Mouse (Mus musculus): ENCODE measurements at regions not wholly inside any gene's neighbourhood (a gene's known extent, or its start where the extent isn't known, plus 50 kb on each side); places are given as distances from the start of the nearest gene placed in this dataset.

DNA sequence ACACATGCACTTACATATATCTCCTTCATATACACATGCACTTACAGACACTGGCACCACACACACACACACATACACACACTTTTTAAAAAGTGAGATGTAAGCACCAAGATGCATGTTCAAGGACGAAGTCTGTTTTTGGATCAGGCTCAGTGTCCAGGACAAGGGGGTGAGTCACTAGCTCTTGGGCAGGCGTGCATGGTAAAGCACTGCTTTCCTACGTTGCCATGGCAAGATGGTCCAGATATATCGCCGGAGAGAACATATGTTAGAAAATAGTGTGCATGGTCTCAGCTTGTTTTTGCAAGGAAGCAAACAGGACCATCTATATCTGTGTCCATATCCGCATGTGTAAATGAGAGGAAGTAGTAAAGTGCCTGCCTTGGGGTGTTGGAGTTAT, 77.0 kb upstream of the Kcng1 start:
- Histone ChIP-seq H3K36me3 (ENCODE audit: control insufficient read depth, insufficient read depth, low read length) (no peaks in the 10 kb centered on the region), H3K27ac (ENCODE audit: insufficient read depth, low read depth, low read length) (no peak overlapping the region), H3K4me3 (ENCODE audit: low read depth, low read length) (no peak overlapping the region), H3K27me3 (ENCODE audit: control insufficient read depth, insufficient read depth, low read length) (no peaks in the 10 kb centered on the region), H3K4me1 (ENCODE audit: control insufficient read depth, insufficient read depth, insufficient read length, low read length) (no peaks in the 10 kb centered on the region)
- 72% methylated on average over 6 of the region's 6 CpGs for WGBS
- TF ChIP-seq CTCF (IDR thresholded peaks at IDR 0.05; ENCODE audit: extremely low read depth, insufficient read length, insufficient replicate concordance, low read depth, low read length), result no peak
- no peak for TF ChIP-seq POLR2A (IDR thresholded peaks at IDR 0.05; ENCODE audit: low read depth, low read length)

DNA sequence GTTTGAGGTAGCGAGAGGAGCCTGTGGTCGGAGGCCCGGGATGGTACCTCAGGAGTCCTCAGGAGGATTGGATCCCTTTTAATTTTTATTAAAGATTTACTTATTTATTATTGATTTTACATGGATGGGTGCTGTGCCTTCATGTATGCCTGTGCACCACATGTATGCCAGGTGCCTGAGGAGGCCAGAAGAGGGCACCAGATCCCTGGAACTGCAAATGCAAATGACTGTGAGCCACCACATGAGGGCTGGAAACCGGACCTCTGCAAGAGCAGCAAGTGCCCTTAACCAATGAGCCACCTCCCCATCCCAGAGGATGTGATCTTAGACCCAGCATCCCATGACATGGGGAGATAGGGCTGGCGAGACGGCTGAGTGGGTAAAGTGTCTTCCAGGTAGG, 76.3 kb upstream of the Kcng1 start:
- Histone ChIP-seq H3K36me3 (ENCODE audit: control insufficient read depth, insufficient read depth, low read length) (no peaks in the 10 kb centered on the region), H3K27me3 (ENCODE audit: control insufficient read depth, insufficient read depth, low read length) (no peaks in the 10 kb centered on the region), H3K4me3 (ENCODE audit: low read depth, low read length) (no peak overlapping the region), H3K27ac (ENCODE audit: insufficient read depth, low read depth, low read length) (no peak overlapping the region), H3K4me1 (ENCODE audit: control insufficient read depth, insufficient read depth, insufficient read length, low read length) (no peaks in the 10 kb centered on the region)
- TF ChIP-seq POLR2A (IDR thresholded peaks at IDR 0.05; ENCODE audit: low read depth, low read length) (no peak), CTCF (IDR thresholded peaks at IDR 0.05; ENCODE audit: extremely low read depth, insufficient read length, insufficient replicate concordance, low read depth, low read length) (no peak)
- WGBS, result 80% methylated on average over 6 of the region's 6 CpGs

DNA sequence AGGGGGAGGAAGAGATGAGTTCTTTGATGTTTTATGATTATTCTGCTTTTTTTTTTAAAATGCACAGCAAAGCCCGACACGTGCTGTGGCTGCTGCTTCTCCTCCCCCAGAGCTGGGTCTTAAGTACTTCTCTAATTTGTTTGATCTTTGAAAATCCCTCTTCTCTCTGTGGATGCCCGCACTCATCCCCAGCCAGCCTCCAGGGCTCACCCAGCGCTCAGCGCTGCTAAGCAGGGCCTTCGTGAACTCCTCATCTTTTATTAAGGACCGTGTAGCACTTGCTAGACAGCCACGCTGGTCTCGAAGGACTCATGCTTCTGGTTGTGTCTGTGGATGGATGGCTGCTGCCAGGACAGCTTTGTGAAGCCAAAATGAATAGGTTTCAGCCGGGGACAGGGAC, 72.9 kb upstream of the Kcng1 start:
- Histone ChIP-seq H3K4me1 (ENCODE audit: control insufficient read depth, insufficient read depth, insufficient read length, low read length) (no peaks in the 10 kb centered on the region), H3K36me3 (ENCODE audit: control insufficient read depth, insufficient read depth, low read length) (no peaks in the 10 kb centered on the region), H3K4me3 (ENCODE audit: low read depth, low read length) (no peak overlapping the region), H3K27ac (ENCODE audit: insufficient read depth, low read depth, low read length) (no peak overlapping the region), H3K27me3 (ENCODE audit: control insufficient read depth, insufficient read depth, low read length) (no peaks in the 10 kb centered on the region)
- TF ChIP-seq POLR2A (IDR thresholded peaks at IDR 0.05; ENCODE audit: low read depth, low read length), result no peak
- TF ChIP-seq CTCF (IDR thresholded peaks at IDR 0.05; ENCODE audit: extremely low read depth, insufficient read length, insufficient replicate concordance, low read depth, low read length), result no peak
- WGBS, result 61% methylated on average over 10 of the region's 10 CpGs

DNA sequence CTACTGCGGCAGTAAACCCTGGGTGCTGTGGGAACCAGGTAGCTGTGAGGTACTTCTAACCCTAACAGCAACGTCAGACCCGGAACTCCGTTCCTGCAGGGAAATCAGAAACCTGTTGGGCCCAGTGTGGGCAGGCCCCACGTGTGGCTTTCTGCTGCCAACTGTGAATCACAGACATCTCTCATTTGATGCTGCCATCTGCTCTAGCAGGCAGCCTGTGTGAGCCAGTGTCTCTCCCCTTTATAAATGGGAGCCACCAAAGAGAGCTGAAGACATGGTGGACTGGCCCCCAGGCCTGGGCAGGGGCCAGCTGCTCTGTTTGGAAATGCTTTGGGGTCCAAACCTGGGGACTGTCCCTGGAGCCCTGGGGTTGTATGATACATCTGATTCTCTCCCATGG, 71.1 kb upstream of the Kcng1 start:
- Histone ChIP-seq H3K27me3 (ENCODE audit: control insufficient read depth, insufficient read depth, low read length) (no peaks in the 10 kb centered on the region), H3K27ac (ENCODE audit: insufficient read depth, low read depth, low read length) (no peak overlapping the region), H3K4me1 (ENCODE audit: control insufficient read depth, insufficient read depth, insufficient read length, low read length) (no peaks in the 10 kb centered on the region), H3K4me3 (ENCODE audit: low read depth, low read length) (no peak overlapping the region), H3K36me3 (ENCODE audit: control insufficient read depth, insufficient read depth, low read length) (no peaks in the 10 kb centered on the region)
- 58% methylated on average over 5 of the region's 5 CpGs for WGBS
- no peak for TF ChIP-seq POLR2A (IDR thresholded peaks at IDR 0.05; ENCODE audit: low read depth, low read length)
- TF ChIP-seq CTCF (IDR thresholded peaks at IDR 0.05; ENCODE audit: extremely low read depth, insufficient read length, insufficient replicate concordance, low read depth, low read length), result no peak

DNA sequence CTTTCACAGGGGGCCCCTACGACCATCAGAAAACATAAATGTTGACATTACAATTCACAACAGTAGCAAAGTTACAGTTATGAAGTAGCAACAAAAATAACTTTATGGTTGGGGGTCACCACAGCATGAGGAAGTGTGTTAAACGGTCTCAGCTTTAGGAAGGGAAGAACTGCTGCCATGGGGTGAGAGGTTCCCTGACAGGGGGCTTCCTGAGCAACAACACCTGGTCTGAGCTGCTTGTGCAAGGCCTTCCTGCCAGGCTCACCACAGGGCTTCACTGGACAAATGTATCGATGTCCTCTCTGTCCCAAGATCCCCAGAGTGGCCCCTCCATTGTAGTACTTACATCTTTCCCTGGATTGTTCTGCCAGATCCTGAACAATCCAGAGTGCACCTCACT, 70.7 kb upstream of the Kcng1 start:
- Histone ChIP-seq H3K27ac (ENCODE audit: insufficient read depth, low read depth, low read length) (no peak overlapping the region), H3K4me1 (ENCODE audit: control insufficient read depth, insufficient read depth, insufficient read length, low read length) (no peaks in the 10 kb centered on the region), H3K27me3 (ENCODE audit: control insufficient read depth, insufficient read depth, low read length) (no peaks in the 10 kb centered on the region), H3K4me3 (ENCODE audit: low read depth, low read length) (no peak overlapping the region), H3K36me3 (ENCODE audit: control insufficient read depth, insufficient read depth, low read length) (no peaks in the 10 kb centered on the region)
- TF ChIP-seq POLR2A (IDR thresholded peaks at IDR 0.05; ENCODE audit: low read depth, low read length), result no peak
- no peak for TF ChIP-seq CTCF (IDR thresholded peaks at IDR 0.05; ENCODE audit: extremely low read depth, insufficient read length, insufficient replicate concordance, low read depth, low read length)
- 48% methylated on average over 3 of the region's 3 CpGs for WGBS

GRCm38 (mm10) chr2:168345384-168345783, 63.8 kb upstream of the Kcng1 start:
- no peaks in the 10 kb centered on the region for H3K4me1 ChIP-seq (ENCODE audit: control insufficient read depth, insufficient read depth, insufficient read length, low read length)
- H3K27me3 ChIP-seq (ENCODE audit: control insufficient read depth, insufficient read depth, low read length), result no peaks in the 10 kb centered on the region
- no peak overlapping the region for H3K4me3 ChIP-seq (ENCODE audit: low read depth, low read length)
- 75% methylated on average over 5 of the region's 5 CpGs for WGBS
- TF ChIP-seq CTCF (IDR thresholded peaks at IDR 0.05; ENCODE audit: extremely low read depth, insufficient read length, insufficient replicate concordance, low read depth, low read length) (no peak), POLR2A (IDR thresholded peaks at IDR 0.05; ENCODE audit: low read depth, low read length) (no peak)
- H3K27ac ChIP-seq (ENCODE audit: insufficient read depth, low read depth, low read length), result no peak overlapping the region
- H3K36me3 ChIP-seq (ENCODE audit: control insufficient read depth, insufficient read depth, low read length), result no peaks in the 10 kb centered on the region

DNA sequence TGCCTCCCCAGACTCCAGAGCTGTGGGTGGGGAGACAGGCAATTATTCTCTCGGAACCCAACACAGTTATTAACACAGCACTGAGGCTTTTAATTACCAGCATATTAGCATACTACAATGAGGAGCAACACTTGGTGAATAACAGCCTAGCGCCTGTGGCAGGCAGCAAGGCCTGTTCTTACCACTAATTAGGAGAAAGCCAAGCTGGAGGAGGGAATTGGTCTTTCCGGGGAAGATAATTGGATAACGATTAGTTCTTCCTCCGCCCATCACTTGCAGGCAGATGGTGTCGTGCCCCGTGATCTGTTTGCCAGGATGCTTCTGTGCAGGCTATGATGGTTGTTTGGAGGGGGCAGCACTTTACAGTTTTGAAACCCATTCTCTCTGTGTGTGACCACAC, 62.2 kb upstream of the Kcng1 start:
- TF ChIP-seq POLR2A (IDR thresholded peaks at IDR 0.05; ENCODE audit: low read depth, low read length) (no peak), CTCF (IDR thresholded peaks at IDR 0.05; ENCODE audit: extremely low read depth, insufficient read length, insufficient replicate concordance, low read depth, low read length) (no peak)
- no peaks in the 10 kb centered on the region for H3K36me3 ChIP-seq (ENCODE audit: control insufficient read depth, insufficient read depth, low read length)
- H3K27ac ChIP-seq (ENCODE audit: insufficient read depth, low read depth, low read length), result no peak overlapping the region
- H3K4me3 ChIP-seq (ENCODE audit: low read depth, low read length), result no peak overlapping the region
- WGBS, result 55% methylated on average over 7 of the region's 7 CpGs
- H3K4me1 ChIP-seq (ENCODE audit: control insufficient read depth, insufficient read depth, insufficient read length, low read length), result no peaks in the 10 kb centered on the region
- no peaks in the 10 kb centered on the region for H3K27me3 ChIP-seq (ENCODE audit: control insufficient read depth, insufficient read depth, low read length)

- Histone ChIP-seq H3K4me1 (ENCODE audit: control insufficient read depth, insufficient read depth, insufficient read length, low read length) (no peaks in the 10 kb centered on the region), H3K4me3 (ENCODE audit: low read depth, low read length) (no peak overlapping the region), H3K27me3 (ENCODE audit: control insufficient read depth, insufficient read depth, low read length) (no peaks in the 10 kb centered on the region), H3K36me3 (ENCODE audit: control insufficient read depth, insufficient read depth, low read length) (no peaks in the 10 kb centered on the region), H3K27ac (ENCODE audit: insufficient read depth, low read depth, low read length) (no peak overlapping the region)
- no peak for TF ChIP-seq POLR2A (IDR thresholded peaks at IDR 0.05; ENCODE audit: low read depth, low read length)
- no peak for TF ChIP-seq CTCF (IDR thresholded peaks at IDR 0.05; ENCODE audit: extremely low read depth, insufficient read length, insufficient replicate concordance, low read depth, low read length)
- 85% methylated on average over 6 of the region's 6 CpGs for WGBS
Measured at GRCm38 (mm10) chr2:168338819-168339218, 57.3 kb upstream of the Kcng1 start.

All from small intestine, adult 2 months (tissue).